Mouse (Mus musculus) CH12.LX (cell line): ENCODE data around the gene Fadd. TPM values are rescaled to one million over a fixed set of nuclear protein-coding genes. Genes with fewer than 3 reads are reported as not detected.

ENCODE experiments used
- DNase-seq: peaks from one replicate; pipeline ENCODE4 v3.0.0-alpha.2; 2013; ENCODE audit errors: extremely low read depth
- H3K27ac ChIP-seq: 2 replicates; pipeline ENCODE4 v1.5.1; 2012; ENCODE audit warnings: low read depth, mild to moderate bottlenecking, control low read depth, moderate library complexity; ENCODE audit not compliant: insufficient read depth
- H3K27me3 ChIP-seq: replicated peaks from 2 replicates; pipeline ENCODE3; 2012; ENCODE audit warnings: inconsistent platforms
- H3K36me3 ChIP-seq, 2 experiments: replicated peaks in 1 of 2; 2 replicates each; pipeline versions ENCODE3 to v1.6.1; 2012; ENCODE audit warnings: inconsistent platforms in 1 of 2, low read length in 1 of 2, mild to moderate bottlenecking in 1 of 2, mixed read lengths in 1 of 2, moderate library complexity in 1 of 2; ENCODE audit not compliant: control insufficient read depth in 1 of 2, insufficient read depth in 1 of 2
- H3K4me1 ChIP-seq, 2 experiments: 2 replicates each; pipeline ENCODE4 v1.6.1; 2012; ENCODE audit warnings: inconsistent platforms in 1 of 2, moderate library complexity in 1 of 2; ENCODE audit not compliant: insufficient read depth in 2 of 2, control insufficient read depth in 1 of 2
- H3K4me2 ChIP-seq: 2 replicates; pipeline ENCODE4 v1.6.1; 2012; ENCODE audit warnings: low read depth, mild to moderate bottlenecking, control low read depth; ENCODE audit not compliant: poor library complexity, insufficient read depth, severe bottlenecking
- H3K4me3 ChIP-seq, 3 experiments: fragments of 150-350 bp in 1 of 3; sonication (generic) in 1 of 3; replicated peaks in 1 of 3; 2 replicates each; pipeline versions ENCODE3 to v1.5.1; 2011 to 2012; ENCODE audit warnings: low read depth in 2 of 3, low read length in 2 of 3, mild to moderate bottlenecking in 2 of 3, moderate library complexity in 2 of 3, control low read depth in 1 of 3, improper control_type of control experiment in 1 of 3, inconsistent platforms in 1 of 3, mixed read lengths in 1 of 3; ENCODE audit not compliant: poor library complexity in 1 of 3
- H3K79me2 ChIP-seq: replicated peaks from 2 replicates; pipeline ENCODE4 v1.6.1; 2012; ENCODE audit warnings: mild to moderate bottlenecking, moderate library complexity; ENCODE audit not compliant: control insufficient read depth, poor library complexity, insufficient read depth, severe bottlenecking; ENCODE audit errors: extremely low read depth
- H3K9ac ChIP-seq: 2 replicates; pipeline ENCODE4 v1.6.1; 2012; ENCODE audit warnings: low read depth, mild to moderate bottlenecking, control low read depth, moderate library complexity; ENCODE audit not compliant: insufficient read depth
- H3K9me3 ChIP-seq: replicated peaks from 2 replicates; pipeline ENCODE3; 2012; ENCODE audit warnings: low read length, inconsistent platforms, mixed read lengths
- CHD1 ChIP-seq: IDR thresholded peaks from 2 replicates; pipeline ENCODE4 v1.6.1; 2012; ENCODE audit warnings: low read depth, low read length, improper control_type of control experiment, inconsistent platforms
- CTCF ChIP-seq, 2 experiments: IDR thresholded peaks in 1 of 2; conservative IDR thresholded peaks in 1 of 2; 2 replicates each; pipeline ENCODE4 v1.5.1; 2011 to 2012; ENCODE audit warnings: low read depth in 2 of 2, low read length in 2 of 2, improper control_type of control experiment in 1 of 2, inconsistent platforms in 1 of 2, mild to moderate bottlenecking in 1 of 2, moderate library complexity in 1 of 2
- ELF1 ChIP-seq: IDR thresholded peaks from 2 replicates; pipeline ENCODE4 v1.6.1; 2014; ENCODE audit warnings: low read depth, mild to moderate bottlenecking, inconsistent platforms, low read length, improper control_type of control experiment
- IRF4 ChIP-seq: IDR thresholded peaks from 2 replicates; pipeline ENCODE4 v1.6.1; 2014; ENCODE audit warnings: low read depth, mild to moderate bottlenecking, inconsistent platforms, low read length, improper control_type of control experiment
- JUN ChIP-seq: IDR thresholded peaks from 2 replicates; pipeline ENCODE4 v1.6.1; 2011; ENCODE audit warnings: low read depth, mild to moderate bottlenecking, low read length, improper control_type of control experiment, moderate library complexity; ENCODE audit not compliant: insufficient read depth
- KAT2A ChIP-seq: IDR thresholded peaks from 2 replicates; pipeline ENCODE4 v1.6.1; 2012; ENCODE audit warnings: low read length, improper control_type of control experiment, inconsistent platforms; ENCODE audit not compliant: insufficient replicate concordance
- MAX ChIP-seq: IDR thresholded peaks from 2 replicates; pipeline ENCODE4 v1.6.1; 2011; ENCODE audit warnings: low read length, improper control_type of control experiment
- PAX5 ChIP-seq: IDR thresholded peaks from 2 replicates; pipeline ENCODE4 v1.6.1; 2012; ENCODE audit warnings: low read length, inconsistent platforms, mixed read lengths
- POLR2A ChIP-seq: IDR thresholded peaks from 2 replicates; pipeline ENCODE4 v1.6.1; 2011; ENCODE audit warnings: low read depth, mild to moderate bottlenecking, improper control_type of control experiment, low read length
- POLR2AphosphoS2 ChIP-seq: IDR thresholded peaks from 2 replicates; pipeline ENCODE4 v1.6.1; 2011; ENCODE audit warnings: low read depth, low read length, improper control_type of control experiment
- RAD21 ChIP-seq: IDR thresholded peaks from 2 replicates; pipeline ENCODE4 v1.6.1; 2011; ENCODE audit warnings: low read depth, mild to moderate bottlenecking, low read length, improper control_type of control experiment, moderate library complexity
- TBP ChIP-seq: conservative IDR thresholded peaks from 2 replicates; pipeline ENCODE4 v1.6.1; 2011; ENCODE audit warnings: low read depth, low read length, improper control_type of control experiment
- TCF12 ChIP-seq: IDR thresholded peaks from 2 replicates; pipeline ENCODE4 v1.6.1; 2014; ENCODE audit warnings: low read depth, mild to moderate bottlenecking, inconsistent platforms, low read length, improper control_type of control experiment
- ZC3H11A ChIP-seq: IDR thresholded peaks from 2 replicates; pipeline ENCODE4 v1.6.1; 2012; ENCODE audit warnings: low read depth, mild to moderate bottlenecking, inconsistent platforms, low read length, improper control_type of control experiment
- ZKSCAN1 ChIP-seq: IDR thresholded peaks from 2 replicates; pipeline ENCODE4 v1.6.1; 2012; ENCODE audit warnings: low read depth, inconsistent platforms, low read length, improper control_type of control experiment, borderline replicate concordance
- dilution Hi-C: fragments of 300-500 bp; cut with MboI; formaldehyde crosslinking; loops from 2 replicates; pipeline ENCODE4 v1.14.3; 2020; ENCODE audit warnings: low sequenced_read_pairs; ENCODE audit not compliant: extremely low pct_unique_long_range_greater_than_20kb, extremely low pct_ligation_motif_present
- in situ Hi-C: fragments of 300-500 bp; cut with MboI; formaldehyde crosslinking; loops from 3 replicates; pipeline ENCODE4 v1.14.3; 2019; ENCODE audit warnings: low sequenced_read_pairs, low pct_ligation_motif_present, low pct_unique_long_range_greater_than_20kb, mixed read lengths
- polyA plus RNA-seq: library from polyadenylated mRNA; unstranded; fragments of >175 nt; gene quantifications from 2 replicates; pipeline ENCODE4 v1.2.1, GENCODE M21; 2012; ENCODE audit warnings: low read depth; ENCODE audit not compliant: insufficient read length
- total RNA-seq, 2 experiments: library from RNA; depleted of rRNA; stranded (reverse); fragments of 300-350 nt in 1 of 2; fragments of >200 nt in 1 of 2; gene quantifications; 2 replicates each; pipeline ENCODE4 v1.2.3; 2012 to 2014

The Fadd gene
- total and polyA plus RNA-seq, 3 experiments = 2.9 to 7.0 (median 4.5) TPM

GRCm38 (mm10) chr7:144604291-144604690 is 22.0 kb upstream of the Fadd start:
- Histone ChIP-seq H3K4me3 (no peak overlapping the region), H3K36me3 (no peaks in the 10 kb centered on the region), H3K4me1 (no peaks in the 10 kb centered on the region), H3K9ac (no peak overlapping the region), H3K27ac (no peak overlapping the region), H3K4me2 (no peak overlapping the region), H3K27me3 (peaks cover 87% of the 10 kb centered on the region), H3K79me2 (no peaks in the 10 kb centered on the region), H3K9me3 (no peaks in the 10 kb centered on the region)
- no peak for DNase-seq
- no peak for TF ChIP-seq TCF12
- TF ChIP-seq POLR2A = no peak
- TF ChIP-seq CTCF (conservative IDR thresholded peaks at IDR 0.05 in 1 of 2, IDR thresholded peaks at IDR 0.05 in 1 of 2; ENCODE audit: low read depth in 2 of 2, low read length in 2 of 2) = no peak
- no peak for TF ChIP-seq ZKSCAN1
- TF ChIP-seq TBP = no peak
- TF ChIP-seq ZC3H11A = no peak
- no peak for TF ChIP-seq CHD1
- TF ChIP-seq KAT2A = no peak
- no peak for TF ChIP-seq MAX
- TF ChIP-seq ELF1 = no peak
- no peak for TF ChIP-seq PAX5
- in situ Hi-C loops = no loop called here
- dilution Hi-C loops = no loop called here

GRCm38 (mm10) chr7:144600333-144600900 is 18.2 kb upstream of the Fadd start:
- peaks cover 93% of the 10 kb centered on the region for H3K27me3 ChIP-seq
- in situ Hi-C loops (no loop called here), dilution Hi-C loops (no loop called here)
- TF ChIP-seq POLR2A (no peak), ZKSCAN1 (no peak), RAD21 (no peak), IRF4 (no peak), ZC3H11A (no peak), POLR2AphosphoS2 (no peak), PAX5 (no peak), JUN (no peak)
- no peaks in the 10 kb centered on the region for H3K36me3 ChIP-seq
- no peaks in the 10 kb centered on the region for H3K4me1 ChIP-seq
- no peak for DNase-seq
- H3K9ac ChIP-seq = no peak overlapping the region
- H3K79me2 ChIP-seq = no peaks in the 10 kb centered on the region
- no peak overlapping the region for H3K27ac ChIP-seq
- H3K4me2 ChIP-seq = no peak overlapping the region
- no peak overlapping the region for H3K4me3 ChIP-seq
- no peaks in the 10 kb centered on the region for H3K9me3 ChIP-seq
